Mouse (Mus musculus) layer of hippocampus, adult 8-10 months (tissue): ENCODE data around the gene Lonp1. TPM values are rescaled to one million over a fixed set of nuclear protein-coding genes. Genes with fewer than 3 reads are reported as not detected.

ENCODE experiments used
- DNase-seq, 2 experiments: peaks; one replicate each; pipeline ENCODE4 v3.0.0; 2022; ENCODE audit warnings: low spot score in 2 of 2
- total RNA-seq, 4 experiments: library from RNA; stranded (reverse); gene quantifications; 2 replicates each; pipeline ENCODE4 v1.2.4; 2022

The Lonp1 gene
- total RNA-seq, 4 experiments from 2014 or later, result 56.0 to 64.2 (median 59.3) TPM

DNA sequence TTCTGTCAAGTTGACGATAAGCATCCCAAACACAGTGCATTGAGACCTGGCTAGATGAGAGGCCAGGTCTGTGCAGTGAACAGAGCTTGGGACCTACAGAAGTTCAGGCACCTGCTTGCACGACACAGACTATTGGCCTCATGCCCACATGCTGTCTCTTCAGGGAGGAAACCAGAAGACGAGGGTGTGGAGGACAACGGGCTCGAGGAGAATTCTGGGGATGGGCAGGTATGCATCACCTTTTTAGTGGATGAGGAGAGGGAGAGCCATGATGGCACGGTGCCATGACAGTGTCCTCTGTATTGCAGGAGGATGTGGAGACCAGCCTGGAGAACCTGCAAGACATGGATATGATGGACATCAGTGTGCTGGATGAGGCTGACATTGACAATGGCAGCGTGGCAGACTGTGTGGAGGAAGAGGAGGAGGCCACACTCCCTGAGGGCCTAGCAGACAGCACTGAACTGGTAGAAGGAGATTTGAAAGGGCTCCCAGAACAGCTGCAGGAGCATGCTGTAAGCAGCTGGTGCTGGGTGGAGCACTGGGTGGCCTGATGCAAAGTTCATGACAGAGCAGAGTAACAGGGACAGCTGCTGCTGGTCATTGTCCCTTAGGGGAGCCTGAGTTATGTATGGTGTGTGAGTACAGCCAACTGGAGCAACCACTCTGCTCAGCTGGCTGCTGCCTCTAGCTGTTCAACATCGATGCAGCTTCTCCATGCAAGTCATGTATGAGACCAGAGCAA, 33.0 kb downstream of the Lonp1 start:
- DNase-seq, result no peak

DNA sequence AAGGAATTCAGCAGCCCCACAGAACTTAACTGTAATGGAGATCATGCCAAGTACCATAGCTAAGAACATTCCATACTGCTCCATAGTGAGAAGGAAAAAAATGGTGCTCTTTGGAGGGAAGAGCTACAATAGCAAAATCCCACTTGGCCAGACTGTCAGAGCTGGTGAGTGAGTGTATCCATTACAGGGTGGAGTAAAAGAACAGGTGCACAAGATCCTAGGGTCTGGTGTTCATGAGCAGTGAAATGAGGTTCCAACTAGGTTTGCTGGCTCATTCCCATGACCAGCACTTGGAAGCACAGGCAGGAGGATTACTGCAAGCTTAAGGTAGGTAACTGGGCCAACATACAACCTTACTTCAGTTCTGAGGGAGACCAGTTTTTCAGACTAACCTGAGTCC, 34.1 kb downstream of the Lonp1 start:
- DNase-seq, result no peak

- no peak for DNase-seq
These were observed 37.8 kb downstream of the Lonp1 start for GRCm38 (mm10) chr17:56588921-56589320.

DNA sequence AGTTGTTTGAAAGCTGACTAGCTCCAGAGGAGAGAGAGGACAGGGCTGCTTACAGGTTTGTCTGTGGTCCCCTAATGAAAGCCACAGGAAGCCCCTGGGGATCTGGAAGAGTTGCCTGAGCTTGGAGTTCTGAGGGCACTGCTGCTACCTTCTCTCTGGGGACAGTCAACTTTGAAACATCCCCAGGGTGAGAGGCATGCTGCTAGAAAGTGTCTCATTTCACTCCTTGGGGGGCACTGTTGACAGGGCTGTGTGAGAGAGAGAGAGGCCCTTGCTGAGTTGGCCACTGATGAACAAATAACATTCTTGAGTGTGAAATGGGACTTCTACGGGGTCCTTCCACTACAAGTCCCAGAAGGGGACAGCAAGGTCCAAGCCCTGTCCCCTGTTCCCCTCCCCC, 38.9 kb downstream of the Lonp1 start:
- DNase-seq, result no peak

DNA sequence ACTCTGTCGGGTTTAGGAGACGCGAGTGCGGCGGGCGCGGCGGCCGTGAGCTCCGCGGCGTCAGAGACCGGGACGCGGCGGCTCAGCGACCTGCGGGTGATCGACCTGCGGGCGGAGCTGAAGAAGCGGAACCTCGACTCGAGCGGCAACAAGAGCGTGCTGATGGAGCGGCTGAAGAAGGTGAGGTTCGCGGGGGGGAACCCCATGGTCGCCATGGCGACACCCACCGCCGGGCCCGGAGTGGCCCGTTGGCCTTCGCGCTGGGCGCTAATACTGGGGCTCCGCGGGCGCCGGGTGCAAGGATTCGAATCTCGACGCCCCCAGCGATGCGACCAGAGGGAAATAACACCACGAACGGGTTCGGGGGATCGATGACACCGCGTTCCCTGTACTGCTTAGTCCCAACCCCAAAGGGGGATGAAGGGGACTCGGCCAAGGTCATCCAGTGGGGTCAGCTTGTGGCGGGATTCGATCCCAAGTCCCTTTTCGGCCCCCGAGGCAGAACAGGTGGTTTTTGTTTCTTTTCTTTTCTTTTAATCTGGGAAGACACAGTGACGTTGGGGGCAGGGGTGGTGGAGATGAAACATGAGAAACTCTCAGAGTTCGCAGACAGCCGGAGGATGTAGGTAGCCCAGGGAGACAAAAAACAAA, 41.4 kb downstream of the Lonp1 start:
- DNase-seq, result no peak

DNA sequence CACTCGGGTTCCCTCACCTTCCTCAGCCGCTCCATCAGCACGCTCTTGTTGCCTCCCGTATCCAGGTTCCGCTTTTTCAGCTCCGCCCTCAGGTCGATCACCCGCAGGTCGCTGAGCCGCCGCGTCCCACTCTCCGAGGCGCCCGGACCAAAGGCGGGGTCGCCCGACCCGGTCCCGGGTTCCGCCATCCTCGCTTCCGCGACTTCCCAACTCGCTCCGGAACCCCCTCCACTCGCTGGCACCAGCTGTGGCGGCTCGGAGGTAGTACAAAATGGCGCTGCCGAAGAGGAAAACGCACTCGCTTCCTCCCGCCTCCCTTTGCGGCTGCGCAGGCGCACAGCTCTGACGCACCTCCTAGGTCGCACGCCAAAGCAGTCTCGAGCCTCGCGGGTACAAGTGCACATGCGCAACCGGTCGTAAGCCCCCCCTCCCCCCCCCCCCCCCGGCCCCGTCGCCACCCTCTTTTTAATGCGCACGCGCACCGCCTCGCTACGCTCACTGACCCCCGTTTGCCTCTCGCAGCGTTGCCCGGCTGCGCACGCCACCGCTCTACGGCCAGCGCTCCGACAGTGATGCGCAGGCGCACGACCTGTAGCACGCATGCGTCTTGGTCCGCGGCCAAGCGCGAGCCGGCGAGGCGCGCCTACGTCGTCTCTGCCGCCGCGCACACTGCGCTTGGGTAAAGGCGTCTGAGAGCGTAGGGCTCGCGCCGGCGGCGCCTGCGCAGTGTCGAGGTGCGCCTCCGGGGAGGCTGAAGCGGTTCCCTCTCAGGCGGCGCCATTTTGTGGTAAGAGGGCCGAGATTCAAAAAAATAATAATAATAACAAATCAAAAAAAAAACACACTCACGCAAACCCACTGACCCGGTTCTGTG, 42.2 kb downstream of the Lonp1 start, which contains the start of the genes Safb2 and Safb:
TSS of gene Safb2 (minus strand) at position 329 of the 874 bp plus-strand sequence.
TSS of gene Safb (plus strand) at position 569 of the 874 bp plus-strand sequence.
- DNase-seq, result peak; percentile 99

DNA sequence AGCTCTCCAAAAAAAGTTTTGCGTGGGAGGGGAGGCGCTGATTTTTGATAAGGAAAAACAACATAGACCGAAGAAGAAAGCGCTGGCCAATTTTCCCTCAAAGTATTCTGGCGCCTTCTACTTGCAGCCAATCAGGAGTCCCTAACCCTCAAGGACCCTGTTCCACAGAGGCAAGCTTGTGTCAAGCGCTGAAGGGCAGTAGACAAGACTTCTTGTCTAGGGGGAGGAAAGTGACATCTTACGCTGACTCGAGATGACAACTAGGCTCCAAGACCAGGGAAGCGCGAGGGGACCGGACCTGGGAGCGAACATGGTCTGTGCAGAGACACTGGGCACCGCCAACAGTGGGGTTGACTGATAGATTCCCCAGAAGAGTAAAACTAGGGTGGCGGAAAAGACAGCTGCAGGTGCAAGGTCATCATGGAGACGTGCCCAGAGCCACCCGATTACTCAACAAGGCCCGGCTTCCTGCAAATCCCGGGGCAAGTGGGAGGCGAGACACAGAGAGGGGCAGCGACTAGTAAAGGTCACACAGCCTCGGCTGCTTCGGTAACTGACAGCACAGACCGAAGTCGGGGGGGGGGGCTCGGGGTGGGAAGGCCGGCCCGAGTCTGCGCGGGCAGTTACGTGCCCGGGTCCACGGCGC, 43.0 kb downstream of the Lonp1 start:
- peak; percentile 42 to 45 for DNase-seq

DNA sequence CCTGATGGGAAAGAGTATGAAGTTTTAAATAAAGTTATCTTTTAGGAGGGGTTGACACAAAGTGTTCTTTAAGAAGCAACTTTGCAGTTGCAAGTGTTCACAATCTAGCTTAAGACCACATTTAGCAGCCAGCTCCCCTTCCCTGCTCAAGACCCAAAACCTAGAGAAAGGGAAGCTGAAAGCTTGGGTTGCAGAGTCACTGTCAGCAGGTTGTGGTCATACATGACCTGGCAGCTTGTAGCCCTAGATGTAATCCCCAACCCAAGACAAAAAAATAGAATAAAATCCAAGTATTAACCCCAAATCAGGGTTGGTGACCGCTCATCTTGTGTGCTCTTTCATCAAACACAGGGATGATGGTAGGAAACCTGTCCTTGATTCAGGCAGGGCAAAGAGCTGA, 43.6 kb downstream of the Lonp1 start:
- DNase-seq, result no peak

GRCm38 (mm10) chr17:56572939-56573338, 53.7 kb downstream of the Lonp1 start:
- DNase-seq, result no peak

GRCm38 (mm10) chr17:56572154-56572553, 54.5 kb downstream of the Lonp1 start:
- no peak for DNase-seq

- no peak for DNase-seq
These were observed 56.4 kb downstream of the Lonp1 start for GRCm38 (mm10) chr17:56570287-56570686.

DNA sequence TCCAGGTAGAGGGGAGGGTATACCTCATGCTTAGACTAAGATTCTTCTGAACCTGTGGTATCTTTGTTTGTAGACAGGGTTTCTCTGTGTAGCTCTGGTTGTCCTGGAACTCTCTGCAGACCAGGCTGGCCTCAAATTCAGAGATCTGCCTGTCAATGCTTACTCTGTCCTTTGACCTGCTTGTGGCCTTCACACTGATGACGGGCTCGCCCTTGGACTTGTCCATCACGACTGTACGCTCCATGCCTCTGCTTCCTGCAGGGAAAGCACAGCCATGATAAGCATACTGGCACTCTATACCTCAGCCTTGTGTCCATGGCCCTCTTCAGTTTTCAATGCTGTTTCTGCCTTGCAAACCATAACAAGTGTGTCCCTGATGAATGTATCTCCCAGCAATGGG, 59.3 kb downstream of the Lonp1 start:
- DNase-seq, result no peak

DNA sequence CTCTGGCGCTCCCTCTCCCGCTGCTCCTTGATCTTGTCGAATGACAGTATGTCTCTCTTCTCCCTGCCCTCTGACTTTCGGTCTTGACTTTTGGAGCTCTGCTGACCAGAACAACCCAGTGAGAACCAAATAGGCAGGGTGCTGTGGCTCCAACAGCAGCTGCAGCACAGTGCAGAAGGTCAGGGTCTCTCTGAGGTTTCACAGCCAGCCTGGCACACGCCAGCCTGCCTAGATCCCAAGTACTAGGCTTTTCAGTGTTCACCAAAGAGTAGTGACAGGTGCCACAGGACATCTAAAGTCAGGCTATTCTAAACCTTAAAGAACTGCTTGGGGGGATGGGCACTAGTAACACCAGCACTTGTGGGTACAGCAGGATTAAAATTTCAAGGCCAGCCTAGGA, 59.8 kb downstream of the Lonp1 start:
- no peak for DNase-seq

DNA sequence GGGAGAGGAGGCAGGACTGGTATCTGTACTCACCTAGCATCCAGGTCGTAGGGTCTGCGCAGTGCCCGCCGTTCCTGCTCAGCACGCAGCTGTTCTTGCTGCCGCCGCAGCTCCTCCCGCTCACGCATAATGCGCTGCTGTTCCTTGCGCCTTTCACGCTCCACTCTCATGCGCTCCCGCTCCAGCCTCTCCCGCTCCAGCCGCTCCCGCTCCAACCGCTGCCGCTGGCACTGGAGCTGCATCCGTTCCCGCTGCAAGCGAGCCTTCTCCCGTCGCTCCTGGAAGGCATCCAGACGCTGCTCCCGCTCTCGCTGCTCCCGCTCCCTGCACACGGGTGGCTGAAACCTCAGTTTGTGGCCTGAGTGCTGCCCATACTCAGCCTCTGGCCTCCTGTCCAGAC, 60.4 kb downstream of the Lonp1 start:
- no peak for DNase-seq

Other genes with a start within 250 kb of the Lonp1 start
- gene Ptprs, start 150.4 kb downstream of the Lonp1 start, total RNA-seq, result 100 to 1,000 TPM; 605 to 694 (median 657) TPM
- not detected for gene Znrf4, start 114.5 kb downstream of the Lonp1 start, total RNA-seq
- gene Gm20219, start 72.5 kb downstream of the Lonp1 start, total RNA-seq, result 1 to 10 TPM in 3 of 4 experiments, under 1 TPM in 1; 0.71 to 5.3 (median 3.7) TPM
- gene Safb2, start 42.3 kb downstream of the Lonp1 start, total RNA-seq, result 100 to 1,000 TPM; 122 to 182 (median 154) TPM
- 100 to 1,000 TPM; 149 to 168 (median 159) TPM for gene Safb, start 42.1 kb downstream of the Lonp1 start, total RNA-seq
- gene 2410015M20Rik, start 17.1 kb downstream of the Lonp1 start, total RNA-seq, result 100 to 1,000 TPM; 138 to 161 (median 146) TPM
- 100 to 1,000 TPM; 286 to 457 (median 374) TPM for gene Rpl36, start 13.5 kb downstream of the Lonp1 start, total RNA-seq
- 1 to 10 TPM in 2 of 4 experiments, under 1 TPM in 2; 0.48 to 1.8 (median 1.2) TPM for gene Catsperd, start 1.3 kb upstream of the Lonp1 start, total RNA-seq
- gene Ranbp3, start 46.4 kb upstream of the Lonp1 start, total RNA-seq, result 10 to 100 TPM; 89.0 to 93.5 (median 93.0) TPM
- 100 to 1,000 TPM; 161 to 224 (median 198) TPM for gene Ndufa11, start 90.9 kb upstream of the Lonp1 start, total RNA-seq
- gene Vmac, start 91.1 kb upstream of the Lonp1 start, total RNA-seq, result 10 to 100 TPM; 10.3 to 15.4 (median 12.5) TPM
- gene Nrtn, start 130.6 kb upstream of the Lonp1 start, total RNA-seq, result 1 to 10 TPM; 2.3 to 3.3 (median 2.6) TPM
- 10 to 100 TPM; 65.0 to 75.5 (median 71.4) TPM for gene Dus3l, start 137.9 kb upstream of the Lonp1 start, total RNA-seq
- gene Prr22, start 143.4 kb upstream of the Lonp1 start, total RNA-seq, result 1 to 10 TPM in 3 of 4 experiments, under 1 TPM in 1; 0.68 to 1.8 (median 1.6) TPM
- gene Rfx2, start 204.1 kb upstream of the Lonp1 start, total RNA-seq, result 1 to 10 TPM; 4.3 to 6.0 (median 5.0) TPM
- gene Acsbg2, start 247.6 kb upstream of the Lonp1 start, total RNA-seq, result not detected
- gene 1700061G19Rik, start 248.6 kb upstream of the Lonp1 start, total RNA-seq, result under 1 TPM in 3 of 4 experiments, not detected in 1; 0.20 to 0.35 (median 0.27) TPM